Mouse (Mus musculus) mouse trophoblast stem cell (cell line): ENCODE results near the gene Psme2.

ENCODE experiments used
- in situ Hi-C, 2 experiments: fragments of 300-500 bp; cut with MseI, MboI; formaldehyde crosslinking; loops; 2 replicates in 1 of 2; 3 replicates in 1 of 2; pipeline ENCODE4 v1.15.1; 2025

The Psme2 gene

DNA sequence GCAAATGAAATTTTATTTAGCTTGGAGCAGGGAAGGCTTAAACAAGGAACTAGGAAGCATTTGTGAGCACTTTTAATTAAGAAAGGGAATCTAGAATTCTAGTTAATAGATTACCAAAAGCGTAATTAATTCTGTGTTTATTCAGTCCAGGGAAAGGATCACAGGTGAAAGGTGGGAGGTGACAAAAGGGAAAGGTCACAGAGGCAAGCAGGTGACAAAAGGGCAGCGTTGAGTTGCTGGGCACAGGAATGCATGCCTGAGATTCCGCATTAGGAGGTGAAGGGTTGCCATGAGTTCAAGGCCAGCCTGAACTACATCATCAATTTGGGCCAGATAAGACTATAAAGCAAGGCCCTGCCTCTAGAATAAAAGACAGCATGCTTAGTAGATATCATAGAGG is 23.4 kb downstream of the Psme2 start:
- in situ Hi-C loops = no loop called here

GRCm38 (mm10) chr14:55565748-55566147 is 25.2 kb downstream of the Psme2 start:
- in situ Hi-C loops = no loop called here

DNA sequence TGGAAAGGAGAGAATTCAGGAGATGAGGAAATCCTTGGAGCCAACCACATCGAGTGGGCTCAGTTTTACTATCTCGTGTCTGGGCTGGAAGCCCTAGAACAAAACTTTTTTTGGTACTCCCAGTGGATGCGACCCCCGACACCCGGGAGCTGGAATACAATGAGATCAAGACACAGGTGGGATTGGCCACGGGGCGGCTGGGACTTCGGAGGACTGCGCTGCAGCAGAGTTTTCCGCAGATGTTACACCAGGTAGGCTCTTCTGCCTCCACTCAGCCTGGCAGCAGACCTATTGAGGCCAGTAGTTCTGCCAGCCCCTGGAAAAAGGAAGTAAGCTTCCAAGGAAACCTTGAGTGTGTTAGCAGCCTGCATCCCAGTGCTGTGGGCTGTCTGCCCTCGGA is 27.7 kb downstream of the Psme2 start:
- in situ Hi-C loops = no loop called here

DNA sequence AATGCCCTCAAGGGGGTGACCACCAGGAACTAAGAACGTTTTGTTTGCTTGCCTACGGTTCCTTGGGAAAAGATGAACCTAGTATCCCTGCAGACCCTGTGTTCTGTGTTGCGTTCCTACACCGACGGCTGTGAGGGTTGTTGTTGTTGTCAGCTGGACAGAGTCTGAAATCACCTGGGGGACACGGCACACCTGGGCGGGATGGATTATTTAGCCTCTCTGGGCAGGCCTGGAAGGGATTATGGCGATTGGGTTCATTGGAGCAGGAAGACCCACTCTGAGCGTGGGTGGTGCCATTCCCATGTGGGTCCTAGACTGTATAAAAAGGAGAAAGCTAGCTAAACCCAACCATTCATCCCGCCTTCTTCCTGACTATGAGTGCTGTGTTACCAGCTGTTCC is 29.1 kb downstream of the Psme2 start:
- in situ Hi-C loops = no loop called here

DNA sequence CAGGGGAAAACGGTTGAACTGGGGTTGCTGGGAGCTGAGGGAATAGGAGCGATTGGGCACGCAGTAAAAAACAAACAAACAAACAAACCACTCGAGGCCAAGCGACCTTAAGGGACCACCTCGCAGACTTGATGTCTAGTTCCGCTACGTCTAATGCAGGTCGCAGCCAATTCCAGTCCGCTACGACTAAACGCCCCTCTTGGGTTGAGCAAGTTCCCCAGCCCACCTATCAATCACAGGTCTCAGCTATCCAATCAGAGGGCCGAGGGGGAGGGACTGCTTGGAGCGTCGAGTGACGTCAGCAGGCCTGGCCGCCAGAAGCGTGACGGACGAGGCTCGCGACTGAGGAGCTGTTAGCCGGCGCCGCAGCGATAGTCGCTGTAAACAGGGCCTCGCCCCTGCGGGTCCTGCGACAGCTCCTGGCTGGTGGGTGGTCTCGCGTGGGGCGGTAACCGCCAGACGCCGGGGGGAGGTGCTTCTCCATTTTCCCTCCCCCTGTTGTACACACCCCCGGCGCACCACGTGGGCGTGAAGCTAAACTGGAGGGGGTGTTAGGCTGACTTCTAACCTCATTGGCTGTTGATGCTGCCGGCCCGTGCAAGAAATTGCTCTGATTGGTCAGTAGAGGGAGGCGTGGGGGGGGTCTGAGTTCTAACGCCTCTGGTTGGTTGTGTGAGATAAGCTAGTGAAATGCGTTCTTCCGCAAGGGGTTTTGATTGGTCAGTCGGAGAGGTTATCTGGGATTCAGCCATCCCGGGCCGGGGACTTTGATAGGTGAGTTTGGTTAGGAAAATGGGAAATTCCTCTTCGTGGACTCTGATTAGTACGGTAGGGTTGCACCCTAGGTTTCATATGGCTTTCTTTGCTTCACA is 30.5 kb downstream of the Psme2 start, which contains the start of gene A730061H03Rik:
TSS of gene A730061H03Rik (minus strand) at position 205 of the 872 bp plus-strand sequence.
- in situ Hi-C loops = no loop called here

GRCm38 (mm10) chr14:55559799-55560201 is 31.1 kb downstream of the Psme2 start, which contains the start of gene Dcaf11:
Gene Dcaf11, plus strand, starts transcription at chr14:55560006.
- in situ Hi-C loops = no loop called here

DNA sequence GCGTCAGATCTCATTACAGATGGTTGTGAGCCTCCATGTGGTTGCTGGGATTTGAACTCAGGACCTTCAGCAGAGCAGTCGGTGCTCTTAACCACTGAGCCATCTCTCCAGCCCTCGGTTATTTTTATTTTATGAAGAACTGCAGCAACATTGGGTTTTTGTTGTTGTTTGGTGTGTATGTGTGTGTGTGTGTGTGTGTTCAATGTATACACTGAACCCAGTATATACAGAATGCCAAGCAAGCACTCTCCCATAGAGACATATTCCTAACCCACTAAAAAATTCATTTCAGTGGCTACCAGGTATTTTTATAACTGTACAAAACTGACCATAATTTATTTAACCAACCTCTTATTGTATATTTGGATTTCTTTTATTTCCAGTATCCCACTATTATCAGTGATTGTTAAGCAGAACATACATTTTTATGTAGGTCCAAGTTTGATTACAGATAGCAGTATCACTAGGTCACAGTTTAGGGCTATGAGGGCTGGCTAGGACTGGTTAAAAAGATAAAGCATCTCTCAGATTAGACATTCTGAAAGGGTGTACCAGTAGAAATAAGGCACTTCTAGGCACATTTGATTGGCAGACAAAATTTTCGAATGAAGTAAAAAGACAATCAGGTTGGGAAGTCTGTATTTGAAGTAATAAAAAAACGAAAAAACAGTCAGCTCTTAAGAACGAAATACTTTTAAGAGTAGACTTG is 32.0 kb downstream of the Psme2 start:
- in situ Hi-C loops = no loop called here

- in situ Hi-C loops = no loop called here
Observed at GRCm38 (mm10) chr14:55557587-55557986, 33.3 kb downstream of the Psme2 start.

- in situ Hi-C loops = no loop called here
Observed at GRCm38 (mm10) chr14:55557003-55557402, 33.9 kb downstream of the Psme2 start.

- in situ Hi-C loops = no loop called here
Observed at GRCm38 (mm10) chr14:55555788-55556187, 35.1 kb downstream of the Psme2 start.

DNA sequence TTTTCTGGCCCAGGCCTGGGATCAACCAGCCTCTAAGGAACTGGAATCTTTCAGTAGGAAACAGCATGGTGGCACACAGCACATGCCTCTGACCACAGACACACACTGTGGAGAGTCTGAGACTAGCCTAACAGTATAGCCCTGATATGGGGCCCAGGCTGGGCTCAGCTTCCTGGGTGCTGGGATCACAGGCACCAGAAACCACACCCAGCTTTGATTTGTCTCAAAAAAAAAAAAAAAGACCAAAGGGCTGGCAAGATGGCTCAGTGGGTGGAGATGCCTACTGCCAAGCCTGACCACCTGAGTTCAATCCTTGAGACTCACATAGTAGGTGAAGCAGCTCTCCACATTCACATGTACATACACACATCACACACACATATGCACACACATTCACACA is 36.3 kb downstream of the Psme2 start:
- in situ Hi-C loops = no loop called here

- in situ Hi-C loops = no loop called here
Observed at GRCm38 (mm10) chr14:55551794-55552193, 39.1 kb downstream of the Psme2 start.

- in situ Hi-C loops = no loop called here
Observed at GRCm38 (mm10) chr14:55551347-55551746, 39.6 kb downstream of the Psme2 start.

GRCm38 (mm10) chr14:55550191-55550590 is 40.7 kb downstream of the Psme2 start:
- in situ Hi-C loops = no loop called here

DNA sequence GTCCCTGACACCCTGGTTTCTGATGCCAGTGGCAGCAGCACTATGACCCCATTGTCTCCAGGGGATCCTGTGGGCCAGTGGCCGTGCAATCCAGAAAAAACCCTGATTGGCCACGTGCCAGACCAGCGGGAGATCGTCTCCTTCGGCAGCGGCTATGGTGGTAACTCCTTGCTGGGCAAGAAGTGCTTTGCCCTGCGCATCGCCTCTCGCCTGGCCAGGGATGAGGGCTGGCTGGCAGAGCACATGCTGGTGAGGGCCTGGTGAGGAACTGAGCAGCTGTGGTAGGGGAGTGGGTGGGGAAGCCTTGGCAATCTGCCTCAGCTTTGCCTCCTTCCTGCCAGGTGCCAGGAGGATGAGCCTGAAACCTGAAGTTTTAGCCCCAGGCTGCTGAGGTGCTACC is 46.6 kb downstream of the Psme2 start:
- in situ Hi-C loops = no loop called here

- in situ Hi-C loops = no loop called here
Observed at GRCm38 (mm10) chr14:55542268-55542667, 48.6 kb downstream of the Psme2 start.

DNA sequence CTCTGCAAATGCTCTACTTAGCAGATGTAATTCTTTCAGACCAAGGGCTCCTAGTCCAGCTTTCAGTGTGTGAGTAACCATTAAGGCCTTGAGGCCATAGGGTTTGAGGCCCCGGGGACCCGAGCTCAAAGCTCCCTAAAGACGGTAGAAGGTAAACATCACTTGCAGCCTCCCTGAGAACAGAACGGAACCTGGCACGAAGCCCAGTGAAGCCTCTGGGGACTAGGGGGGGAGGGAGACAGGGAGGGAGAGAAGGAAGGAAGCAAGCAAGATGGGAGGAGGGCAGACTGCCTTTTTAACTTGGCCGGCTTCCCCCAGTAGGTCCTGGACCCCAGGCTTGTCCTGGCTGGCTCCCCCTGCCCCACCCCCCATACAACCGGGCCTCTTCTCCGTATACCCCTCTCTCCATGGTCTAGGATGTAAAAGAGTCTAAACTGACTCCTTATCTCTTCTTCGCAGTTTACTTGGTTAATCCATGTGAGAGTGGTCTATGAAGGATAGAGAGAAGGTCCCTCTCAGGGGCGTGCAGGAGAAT is 50.1 kb downstream of the Psme2 start:
- in situ Hi-C loops = no loop called here

GRCm38 (mm10) chr14:55540067-55540786 is 50.7 kb downstream of the Psme2 start, which contains the start of gene Pck2:
Gene Pck2, plus strand, starts transcription at chr14:55540266.
- in situ Hi-C loops = no loop called here
